Comparison of ENCODE assay signal across 8 mouse cellular contexts in genomic region chr4:62360088-62360804, GRCm38 (mm10). TPM values are rescaled to one million over a fixed set of nuclear protein-coding genes. Genes with fewer than 3 reads are reported as not detected.
DNase-seq lines count a peak whose midpoint lies in the region; ATAC-seq and TF ChIP-seq lines count a peak whose summit lies in the region.

TSS of gene Fkbp15 (minus strand) at chr4:62360548.
TSS of gene Slc31a1 (plus strand) at chr4:62360727.

- no peaks in the 10 kb centered on the region for H3K27me3 ChIP-seq in kidney, embryonic 14.5 days (ENCODE audit: control insufficient read depth, insufficient read depth, low read length)
- no peaks in the 10 kb centered on the region for H3K27me3 ChIP-seq in limb, embryonic 15.5 days

- 0% methylated on average over 51 of the region's 51 CpGs for WGBS in kidney, embryonic 14.5 days
- under 1% methylated on average over 51 of the region's 51 CpGs for WGBS in limb, embryonic 15.5 days

- TF ChIP-seq CTCF in bone marrow macrophage, adult 2 months (IDR thresholded peaks at IDR 0.05; ENCODE audit: low read depth, low read length), result no peak
- TF ChIP-seq CTCF in embryonic fibroblast, embryonic 13.5 days (IDR thresholded peaks at IDR 0.05; ENCODE audit: borderline replicate concordance, insufficient read depth, low read length), result no peak

- no peaks in the 10 kb centered on the region for H3K36me3 ChIP-seq in kidney, embryonic 14.5 days (ENCODE audit: control insufficient read depth, insufficient read depth, low read length)
- H3K36me3 ChIP-seq in limb, embryonic 15.5 days, result peaks cover 4% of the 10 kb centered on the region; the same call in 1 of the 2 replicates

- peak within 1 kb of the TSS; percentile 77 for H3K4me3 ChIP-seq in bone marrow macrophage, adult 2 months (ENCODE audit: insufficient read depth, low read length)
- peak within 1 kb of the TSS; percentile 87 for H3K4me3 ChIP-seq in embryonic fibroblast, embryonic 13.5 days (ENCODE audit: insufficient read depth, low read length)
- peak within 1 kb of the TSS; percentile 54 for H3K4me3 ChIP-seq in kidney, embryonic 14.5 days (ENCODE audit: low read length)
- peak within 1 kb of the TSS; percentile 90 for H3K4me3 ChIP-seq in limb, embryonic 15.5 days

- peak; percentile 99 for DNase-seq in A20 (ENCODE audit: low read depth, low spot score)
- DNase-seq in heart, adult 9 months (ENCODE audit: low spot score in 2 of 2), result peak; percentile 97 to 99
- peak; percentile 95 to 99 for DNase-seq in monocyte, adult 2 months (ENCODE audit: low read depth in 1 of 2, low spot score in 2 of 2)
- peak; percentile 97 to 98 for DNase-seq in spleen, postnatal 36 days (ENCODE audit: low spot score in 2 of 2)

- H3K27ac ChIP-seq in bone marrow macrophage, adult 2 months (ENCODE audit: insufficient read depth, low read depth, low read length), result peak within 1 kb of the TSS; percentile 97
- H3K27ac ChIP-seq in embryonic fibroblast, embryonic 13.5 days (ENCODE audit: insufficient read depth, low read length), result peak within 1 kb of the TSS; percentile 55
- H3K27ac ChIP-seq in kidney, embryonic 14.5 days (ENCODE audit: low read depth, low read length), result no peak within 1 kb of the TSS
- H3K27ac ChIP-seq in limb, embryonic 15.5 days, result peak within 1 kb of the TSS; percentile 82

- H3K4me1 ChIP-seq in bone marrow macrophage, adult 2 months (ENCODE audit: control insufficient read depth, insufficient read depth, low read length), result peaks cover 26% of the 10 kb centered on the region
- H3K4me1 ChIP-seq in embryonic fibroblast, embryonic 13.5 days (ENCODE audit: control insufficient read depth, insufficient read depth, low read length), result no peaks in the 10 kb centered on the region
- peaks cover 13% of the 10 kb centered on the region for H3K4me1 ChIP-seq in kidney, embryonic 14.5 days (ENCODE audit: control insufficient read depth, insufficient read depth, low read length)
- H3K4me1 ChIP-seq in limb, embryonic 15.5 days, result peaks cover 13% of the 10 kb centered on the region

- no peaks in the 10 kb centered on the region for H3K9me3 ChIP-seq in kidney, embryonic 14.5 days (ENCODE audit: control insufficient read depth, low read length)
- no peaks in the 10 kb centered on the region for H3K9me3 ChIP-seq in limb, embryonic 15.5 days

- TF ChIP-seq POLR2A in bone marrow macrophage, adult 2 months (IDR thresholded peaks at IDR 0.05; ENCODE audit: borderline replicate concordance, low read depth, low read length), result no peak; the same call in 1 of the 2 replicates
- TF ChIP-seq POLR2A in embryonic fibroblast, embryonic 13.5 days (IDR thresholded peaks at IDR 0.05; ENCODE audit: low read depth, low read length), result peak; percentile 80

- peak within 1 kb of the TSS; percentile 67 for H3K9ac ChIP-seq in kidney, embryonic 14.5 days (ENCODE audit: low read depth, low read length)
- H3K9ac ChIP-seq in limb, embryonic 15.5 days, result peak within 1 kb of the TSS; percentile 73

- peak; percentile 100 for ATAC-seq in kidney, embryonic 14.5 days (ENCODE audit: low FRiP score, low TSS enrichment)
- peak; percentile 100 for ATAC-seq in limb, embryonic 15.5 days (ENCODE audit: insufficient number of reproducible peaks, low FRiP score, low TSS enrichment, low read depth)

- H3K4me2 ChIP-seq in kidney, embryonic 14.5 days (replicated peaks; ENCODE audit: low read depth, low read length), result peak within 1 kb of the TSS; percentile 72
- H3K4me2 ChIP-seq in limb, embryonic 15.5 days, result peak within 1 kb of the TSS; percentile 67

RNA-seq across cellular contexts. Expression of gene Fkbp15, which starts in this region (rescaled TPM):
- 92.2 and 95.1 TPM in 2 replicates for polyA plus RNA-seq in bone marrow macrophage, adult 2 months (2012; ENCODE audit: insufficient read depth, insufficient read length, missing spikeins)
- polyA plus RNA-seq in embryonic fibroblast, embryonic 13.5 days (2011; ENCODE audit: insufficient read length, low read depth, missing spikeins), result 33.1 and 36.9 TPM in 2 replicates
- 17.8 and 25.2 TPM in 2 replicates for polyA plus RNA-seq in kidney, embryonic 14.5 days (2014; fragmentation: Nextera tagmentation; extraction: Ambion mirVana)
- 28.4 and 29.0 TPM in 2 replicates for polyA plus RNA-seq in limb, embryonic 15.5 days (2015; fragmentation: Nextera tagmentation; extraction: Ambion mirVana)

RNA-seq across cellular contexts. Expression of gene Slc31a1, which starts in this region (rescaled TPM):
- 64.1 and 71.0 TPM in 2 replicates for polyA plus RNA-seq in bone marrow macrophage, adult 2 months (2012; ENCODE audit: insufficient read depth, insufficient read length, missing spikeins)
- 40.8 and 46.7 TPM in 2 replicates for polyA plus RNA-seq in embryonic fibroblast, embryonic 13.5 days (2011; ENCODE audit: insufficient read length, low read depth, missing spikeins)
- polyA plus RNA-seq in kidney, embryonic 14.5 days (2014; fragmentation: Nextera tagmentation; extraction: Ambion mirVana), result 23.9 and 42.1 TPM in 2 replicates
- 53.0 and 54.6 TPM in 2 replicates for polyA plus RNA-seq in limb, embryonic 15.5 days (2015; fragmentation: Nextera tagmentation; extraction: Ambion mirVana)
